Comparison of ENCODE assay signal across 15 mouse cellular contexts in the genomic region with DNA sequence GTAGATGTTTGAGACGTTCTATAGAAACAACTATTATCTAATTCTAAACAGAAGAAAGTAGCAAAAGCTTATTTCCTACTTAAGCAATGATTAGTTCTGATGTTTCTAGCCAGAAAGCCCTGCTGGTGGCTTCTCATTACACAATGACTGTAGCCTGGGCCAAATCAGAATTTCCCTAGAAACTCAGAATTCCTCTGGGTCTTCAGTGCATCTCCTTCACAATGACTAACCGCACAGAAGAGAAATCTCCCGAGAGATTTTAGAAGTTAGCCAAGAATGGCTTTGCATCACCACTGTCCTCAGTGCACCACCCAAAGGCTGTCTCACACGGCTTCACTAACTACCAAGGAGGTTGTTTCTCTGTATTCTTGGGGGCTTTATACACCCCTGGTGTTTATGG.
A peak's percentile ranks its signal among the peaks of the same experiment; 100 is the strongest.
DNase-seq lines count a peak whose midpoint lies in the region; ATAC-seq lines count a peak whose summit lies in the region.
"Had no signal": no experiment of that assay in that cellular context is flagged by ENCODE, and none has a peak within 500 bp of the region (broad histone marks: within the 10 kb centered on the region; RNA-seq: fewer than 3 reads in every experiment).

No protein-coding gene starts in this region.

- no peak for ATAC-seq in erythroid progenitor cell, adult 5-6 weeks (replicated peaks; ENCODE audit: low FRiP score, poor library complexity, severe bottlenecking)
- ATAC-seq: forebrain, embryonic 13.5 days; forebrain, postnatal 0 days; intestine, embryonic 15.5 days had no signal

- peak; percentile 2 for DNase-seq in cerebellum, adult 9-10 months
- no peak for DNase-seq in cerebellum, adult 9-11 months
- peak; percentile 40 for DNase-seq in heart, adult 8-10 months (ENCODE audit: low spot score)
- DNase-seq in heart, postnatal 14 days, result no peak
- DNase-seq in Muller cell, postnatal 12 days (ENCODE audit: inconsistent ontology term), result peak; percentile 27
- peak; percentile 36 for DNase-seq in NIH3T3 (ENCODE audit: low read depth)
- DNase-seq: cerebellum, adult 2 months; cerebellum, postnatal 25 days; forebrain, postnatal 0 days; heart, postnatal 36 days; kidney, adult 18-20 months; kidney, postnatal 10 days had no signal

- intact Hi-C loops in heart, postnatal 14 days (cut with DNase I), result no loop called here

Comparison
In these comparisons a context has a peak if more than half of its experiments do, and no peak if none do; other contexts are left out.
1. DNase-seq: peak in cerebellum, adult 9-10 months (single experiment), heart, adult 8-10 months (single experiment), Muller cell, postnatal 12 days (single experiment) and NIH3T3 (single experiment); none in cerebellum, adult 9-11 months (single experiment) and heart, postnatal 14 days (0 of 2).